Mouse (Mus musculus) liver, adult 2 months (tissue): Measurements from ENCODE around the gene Casp9. TPM values are rescaled to one million over a fixed set of nuclear protein-coding genes. Genes with fewer than 3 reads are reported as not detected.
A peak's percentile ranks its signal among the peaks of the same experiment; 100 is the strongest.

Experiments
- DNase-seq: peaks from one replicate; pipeline ENCODE4 v3.0.0-alpha.2; 2011; ENCODE audit warnings: low read depth, low spot score; ENCODE audit errors: extremely low read depth
- H3K27ac ChIP-seq: fragments of 200-500 bp; replicated peaks from 2 replicates; pipeline ENCODE4 v1.5.1; 2012; ENCODE audit warnings: low read depth, mild to moderate bottlenecking, control low read depth, inconsistent platforms, low read length; ENCODE audit not compliant: insufficient read depth
- H3K27me3 ChIP-seq: fragments of 200-500 bp; 2 replicates; pipeline ENCODE4 v1.6.1; 2012; ENCODE audit warnings: mild to moderate bottlenecking, moderate library complexity, low read length, inconsistent platforms; ENCODE audit not compliant: control insufficient read depth, insufficient read depth
- H3K36me3 ChIP-seq: fragments of 200-500 bp; 2 replicates; pipeline ENCODE4 v1.6.1; 2012; ENCODE audit warnings: low read length, inconsistent platforms; ENCODE audit not compliant: control insufficient read depth, insufficient read depth
- H3K4me1 ChIP-seq: fragments of 200-500 bp; 2 replicates; pipeline ENCODE4 v1.6.1; 2011; ENCODE audit warnings: low read length; ENCODE audit not compliant: control insufficient read depth, insufficient read depth
- H3K4me3 ChIP-seq: fragments of 200-500 bp; 2 replicates; pipeline ENCODE4 v1.5.1; 2011; ENCODE audit warnings: low read depth, mild to moderate bottlenecking, control low read depth, low read length, moderate library complexity; ENCODE audit not compliant: insufficient read depth
- H3K79me2 ChIP-seq: fragments of 200-500 bp; 2 replicates; pipeline ENCODE4 v1.6.1; 2012; ENCODE audit warnings: inconsistent platforms, mild to moderate bottlenecking, low read length, moderate library complexity; ENCODE audit not compliant: control insufficient read depth, insufficient read depth
- H3K9ac ChIP-seq: fragments of 200-500 bp; 2 replicates; pipeline ENCODE4 v1.6.1; 2012; ENCODE audit warnings: low read depth, mild to moderate bottlenecking, control low read depth, inconsistent platforms, low read length
- CTCF ChIP-seq: fragments of 200-500 bp; IDR thresholded peaks from 2 replicates; pipeline ENCODE4 v1.5.1; 2011; ENCODE audit warnings: low read depth, low read length, control low read depth
- POLR2A ChIP-seq: fragments of 200-500 bp; IDR thresholded peaks from 2 replicates; pipeline ENCODE4 v1.6.1; 2011; ENCODE audit warnings: low read length, control low read depth; ENCODE audit not compliant: insufficient read depth; ENCODE audit errors: extremely low read depth
- WGBS: fragments of 180-500 bp; shearing (Covaris S2); methylation state at CpG from one replicate; pipeline ENCODE4 v1.1.7; 2018; 5-methylcytosine and 5-hydroxymethylcytosine counted together
- polyA plus RNA-seq: library from polyadenylated mRNA; depleted of rRNA; stranded (reverse); fragments of >200 nt; gene quantifications from 2 replicates; pipeline ENCODE4 v1.2.3, GENCODE M21; 2012; rRNA removed
- total RNA-seq: library from RNA; depleted of rRNA; stranded (reverse); fragments of >200 nt; gene quantifications from 2 replicates; pipeline ENCODE4 v1.2.3, GENCODE M21; 2014; rRNA removed

The Casp9 gene
- total RNA-seq, result 8.4 and 10.5 TPM in 2 replicates
- polyA plus RNA-seq, result 10.9 and 13.3 TPM in 2 replicates

- Histone ChIP-seq H3K36me3 (peaks cover 10% of the 10 kb centered on the region; the same call in 1 of the 2 replicates), H3K27me3 (no peaks in the 10 kb centered on the region), H3K4me3 (peak within 1 kb of the TSS; percentile 96), H3K4me1 (peaks cover 31% of the 10 kb centered on the region), H3K9ac (peak within 1 kb of the TSS; percentile 80), H3K79me2 (peaks cover 12% of the 10 kb centered on the region), H3K27ac (peak within 1 kb of the TSS; percentile 85)
- WGBS, result under 1% methylated on average over 77 of the region's 80 CpGs
- peak; percentile 88 for DNase-seq
- TF ChIP-seq CTCF (no peak), POLR2A (peak; percentile 72)
Observed at GRCm38 (mm10) chr4:141793282-141794151, at the start of gene Casp9. Gene Casp9, plus strand, starts transcription at chr4:141793612.

- WGBS, result 12% methylated on average over 25 of the region's 25 CpGs
- no peaks in the 10 kb centered on the region for H3K27me3 ChIP-seq
- H3K4me1 ChIP-seq, result peaks cover 22% of the 10 kb centered on the region
- DNase-seq, result peak; percentile 81
- peak within 1 kb of the TSS; percentile 99 for H3K27ac ChIP-seq
- TF ChIP-seq CTCF, result no peak
- TF ChIP-seq POLR2A, result peak; percentile 70; the same call in 1 of the 2 replicates
- no peaks in the 10 kb centered on the region for H3K36me3 ChIP-seq
- H3K9ac ChIP-seq, result peak within 1 kb of the TSS; percentile 91
- H3K79me2 ChIP-seq, result peaks cover 13% of the 10 kb centered on the region; the same call in 1 of the 2 replicates
- H3K4me3 ChIP-seq, result peak within 1 kb of the TSS; percentile 89
Observed at GRCm38 (mm10) chr4:141746578-141747346, 46.6 kb upstream of the Casp9 start, which contains the start of gene Agmat. Gene Agmat, plus strand, starts transcription at chr4:141746672.

GRCm38 (mm10) chr4:141749557-141749956 is 43.9 kb upstream of the Casp9 start:
- peaks cover 15% of the 10 kb centered on the region; the same call in 1 of the 2 replicates for H3K79me2 ChIP-seq
- 15% methylated on average over 11 of the region's 11 CpGs for WGBS
- H3K4me1 ChIP-seq, result peaks cover 18% of the 10 kb centered on the region
- 0 out of 2 replicates have a peak, but pooled peaks have one; percentile 26 for TF ChIP-seq POLR2A
- no peak for TF ChIP-seq CTCF
- peak; percentile 80 for DNase-seq
- H3K4me3 ChIP-seq, result peak overlapping the region; percentile 43
- peaks cover 6% of the 10 kb centered on the region for H3K36me3 ChIP-seq
- no peaks in the 10 kb centered on the region for H3K27me3 ChIP-seq
- peak overlapping the region; percentile 93 for H3K27ac ChIP-seq
- peak overlapping the region; percentile 78 for H3K9ac ChIP-seq

- no peak overlapping the region for H3K4me3 ChIP-seq
- H3K4me1 ChIP-seq, result peaks cover 18% of the 10 kb centered on the region
- H3K79me2 ChIP-seq, result peaks cover 15% of the 10 kb centered on the region; the same call in 1 of the 2 replicates
- no peak overlapping the region for H3K9ac ChIP-seq
- WGBS, result 80% methylated on average over 3 of the region's 3 CpGs
- no peak for TF ChIP-seq POLR2A
- TF ChIP-seq CTCF, result no peak
- H3K27me3 ChIP-seq, result no peaks in the 10 kb centered on the region
- H3K36me3 ChIP-seq, result peaks cover 16% of the 10 kb centered on the region
- no peak for DNase-seq
- H3K27ac ChIP-seq, result 0 out of 2 replicates have a peak overlapping the region, but pooled peaks have one; percentile 35
Observed at GRCm38 (mm10) chr4:141750826-141751225, 42.6 kb upstream of the Casp9 start.

- Histone ChIP-seq H3K4me1 (peaks cover 16% of the 10 kb centered on the region), H3K4me3 (no peak overlapping the region), H3K27me3 (no peaks in the 10 kb centered on the region), H3K36me3 (peaks cover 19% of the 10 kb centered on the region), H3K27ac (0 out of 2 replicates have a peak overlapping the region, but pooled peaks have one; percentile 17), H3K9ac (no peak overlapping the region), H3K79me2 (peaks cover 15% of the 10 kb centered on the region; the same call in 1 of the 2 replicates)
- peak; percentile 69 for DNase-seq
- WGBS, result 43% methylated on average over 4 of the region's 4 CpGs
- no peak for TF ChIP-seq POLR2A
- no peak for TF ChIP-seq CTCF
Observed at GRCm38 (mm10) chr4:141751419-141752075, 41.9 kb upstream of the Casp9 start.
